Mouse (Mus musculus) midbrain, embryonic 13.5 days (tissue): Measurements from ENCODE around the gene Snx9. TPM values are rescaled to one million over a fixed set of nuclear protein-coding genes. Genes with fewer than 3 reads are reported as not detected.

Experiments
- ATAC-seq: fragments of 200-750 bp; cut with Nextera tagmentation; 2 replicates; pipeline ENCODE4 v1.8.0; 2017; ENCODE audit warnings: mild to moderate bottlenecking, moderate TSS enrichment, moderate library complexity
- H3K27ac ChIP-seq: fragments of 300-500 bp; sonication (generic); 2 replicates; pipeline ENCODE4 v1.5.1; 2015; ENCODE audit warnings: inconsistent platforms, mild to moderate bottlenecking, moderate library complexity
- H3K27me3 ChIP-seq: fragments of 300-500 bp; sonication (generic); 2 replicates; pipeline ENCODE4 v1.6.1; 2015; ENCODE audit warnings: mild to moderate bottlenecking, inconsistent platforms
- H3K36me3 ChIP-seq: fragments of 300-500 bp; sonication (generic); 2 replicates; pipeline ENCODE4 v1.6.1; 2015; ENCODE audit warnings: mild to moderate bottlenecking, inconsistent platforms
- H3K4me1 ChIP-seq: fragments of 300-500 bp; sonication (generic); replicated peaks from 2 replicates; pipeline ENCODE4 v1.6.1; 2015; ENCODE audit warnings: inconsistent platforms
- H3K4me2 ChIP-seq: fragments of 300-500 bp; sonication (generic); replicated peaks from 2 replicates; pipeline ENCODE4 v1.6.1; 2015; ENCODE audit warnings: moderate library complexity, mild to moderate bottlenecking, inconsistent platforms
- H3K4me3 ChIP-seq: fragments of 300-500 bp; sonication (generic); replicated peaks from 2 replicates; pipeline ENCODE4 v1.5.1; 2015; ENCODE audit warnings: mild to moderate bottlenecking, inconsistent platforms
- H3K9ac ChIP-seq: fragments of 300-500 bp; sonication (generic); replicated peaks from 2 replicates; pipeline ENCODE4 v1.6.1; 2015; ENCODE audit warnings: mild to moderate bottlenecking, inconsistent platforms
- H3K9me3 ChIP-seq: fragments of 300-500 bp; sonication (generic); 2 replicates; pipeline ENCODE4 v1.6.1; 2016; ENCODE audit warnings: mild to moderate bottlenecking, inconsistent platforms
- WGBS: fragments of 180-500 bp; shearing (Covaris S2); methylation state at CpG from one replicate; pipeline ENCODE4 v1.1.7; 2015; 5-methylcytosine and 5-hydroxymethylcytosine counted together
- polyA plus RNA-seq: library from polyadenylated mRNA; unstranded; fragments of >200 nt; fragmentation: Nextera tagmentation; extraction: Ambion mirVana; gene quantifications from 2 replicates; pipeline ENCODE4 v1.2.1, GENCODE M21; 2015

Snx9 gene
- polyA plus RNA-seq, 1 experiment from 2014 or later = 7.4 TPM

DNA sequence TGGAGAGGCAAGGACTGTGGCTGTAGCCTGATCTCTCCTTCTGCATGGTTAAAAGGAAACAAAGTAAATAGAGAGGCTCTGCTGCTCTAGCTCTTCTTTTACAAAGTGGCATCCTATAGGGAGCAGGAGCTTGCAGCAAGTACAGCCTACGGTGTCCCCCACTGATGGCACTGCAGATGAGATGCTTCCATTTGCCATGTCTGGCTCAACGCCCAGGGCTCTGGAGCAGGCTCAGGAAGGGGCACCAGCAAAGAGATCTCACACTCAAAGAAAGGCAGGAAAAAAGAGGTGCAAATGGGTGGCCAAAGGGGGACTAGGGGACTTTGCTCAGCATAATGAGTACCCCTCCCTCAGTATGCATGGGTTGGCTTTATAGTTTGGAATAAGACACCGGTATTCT lies 7.0 kb upstream of the Snx9 start:
- H3K27me3 ChIP-seq = no peaks in the 10 kb centered on the region
- no peak for ATAC-seq
- WGBS = 91% methylated on average over 3 of the region's 3 CpGs
- H3K27ac ChIP-seq = no peak overlapping the region
- H3K4me3 ChIP-seq = no peak overlapping the region
- H3K9me3 ChIP-seq = no peaks in the 10 kb centered on the region
- H3K36me3 ChIP-seq = no peaks in the 10 kb centered on the region
- H3K9ac ChIP-seq = no peak overlapping the region
- no peak overlapping the region for H3K4me2 ChIP-seq
- no peaks in the 10 kb centered on the region; the same call in 1 of the 2 replicates for H3K4me1 ChIP-seq

DNA sequence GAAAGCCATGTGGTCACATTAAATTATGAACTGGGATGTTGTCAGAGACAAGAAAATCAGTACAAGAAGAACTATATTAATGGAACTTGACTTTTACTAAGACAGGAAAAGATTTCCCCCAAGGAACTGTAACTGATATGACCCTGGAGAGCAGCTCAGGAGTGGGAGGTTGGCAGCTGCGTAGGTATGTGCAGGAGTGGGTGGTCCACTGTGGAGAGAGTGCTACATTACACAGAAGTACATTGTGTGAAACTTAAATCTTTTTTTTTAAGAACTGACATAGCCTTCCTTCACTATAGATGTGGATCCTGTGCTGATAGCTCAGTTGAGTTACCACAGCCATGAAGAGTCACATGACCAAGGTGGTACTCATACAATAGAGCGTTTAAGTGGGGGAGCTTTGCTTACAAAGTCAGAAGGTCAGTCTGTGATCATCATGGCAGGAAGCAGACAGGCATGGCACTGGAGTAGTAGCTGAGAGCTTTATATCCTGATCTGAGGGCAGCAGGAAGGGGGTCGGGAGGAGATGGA lies 6.3 kb upstream of the Snx9 start:
- WGBS = 95% methylated on average over 3 of the region's 3 CpGs
- H3K9ac ChIP-seq = no peak overlapping the region
- H3K27me3 ChIP-seq = no peaks in the 10 kb centered on the region
- no peaks in the 10 kb centered on the region for H3K9me3 ChIP-seq
- H3K4me3 ChIP-seq = no peak overlapping the region
- H3K4me1 ChIP-seq = no peaks in the 10 kb centered on the region; the same call in 1 of the 2 replicates
- ATAC-seq = no peak
- H3K27ac ChIP-seq = no peak overlapping the region
- no peaks in the 10 kb centered on the region for H3K36me3 ChIP-seq
- H3K4me2 ChIP-seq = no peak overlapping the region

DNA sequence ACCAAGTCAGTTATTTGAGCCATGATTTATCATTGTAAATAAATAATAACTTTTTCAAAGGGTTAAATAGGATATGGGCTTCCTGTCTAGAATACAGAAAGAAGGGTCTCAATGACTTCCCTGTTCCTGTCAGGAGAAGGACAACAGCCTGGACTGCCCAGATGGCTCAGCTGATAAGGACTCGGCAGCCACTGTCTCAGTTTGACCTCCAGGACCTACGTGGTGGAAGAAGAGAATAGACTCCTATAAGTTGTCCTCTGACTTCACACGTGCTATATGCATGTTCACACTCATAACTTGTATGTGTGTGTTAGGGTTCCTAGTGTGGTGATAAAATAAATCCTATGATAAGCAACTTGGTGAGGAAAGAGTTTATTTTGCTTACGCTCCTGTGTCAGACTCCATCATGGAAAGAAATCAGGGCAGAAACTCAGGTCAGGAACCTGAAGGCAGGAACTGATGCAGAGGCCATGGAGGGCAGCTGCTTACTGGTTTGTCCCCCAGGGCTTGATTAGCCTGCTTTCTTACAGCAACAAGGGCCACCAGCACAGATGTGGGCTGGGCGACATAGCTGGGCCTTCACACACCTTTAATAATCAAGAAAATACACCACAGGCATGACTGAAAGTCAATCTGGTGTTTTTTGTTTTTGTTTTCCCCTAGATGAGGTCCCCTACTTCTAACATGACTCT lies 1.4 kb upstream of the Snx9 start:
- no peak for ATAC-seq
- peaks cover 4% of the 10 kb centered on the region; the same call in 1 of the 2 replicates for H3K27me3 ChIP-seq
- 0 out of 2 replicates have a peak overlapping the region, but pooled peaks have one; percentile 64 for H3K4me3 ChIP-seq
- H3K9ac ChIP-seq = no peak overlapping the region
- no peak overlapping the region for H3K4me2 ChIP-seq
- 0 out of 2 replicates have a peak overlapping the region, but pooled peaks have one; percentile 39 for H3K27ac ChIP-seq
- peaks cover 18% of the 10 kb centered on the region for H3K4me1 ChIP-seq
- 84% methylated on average over 5 of the region's 5 CpGs for WGBS
- no peaks in the 10 kb centered on the region for H3K36me3 ChIP-seq
- H3K9me3 ChIP-seq = no peaks in the 10 kb centered on the region

DNA sequence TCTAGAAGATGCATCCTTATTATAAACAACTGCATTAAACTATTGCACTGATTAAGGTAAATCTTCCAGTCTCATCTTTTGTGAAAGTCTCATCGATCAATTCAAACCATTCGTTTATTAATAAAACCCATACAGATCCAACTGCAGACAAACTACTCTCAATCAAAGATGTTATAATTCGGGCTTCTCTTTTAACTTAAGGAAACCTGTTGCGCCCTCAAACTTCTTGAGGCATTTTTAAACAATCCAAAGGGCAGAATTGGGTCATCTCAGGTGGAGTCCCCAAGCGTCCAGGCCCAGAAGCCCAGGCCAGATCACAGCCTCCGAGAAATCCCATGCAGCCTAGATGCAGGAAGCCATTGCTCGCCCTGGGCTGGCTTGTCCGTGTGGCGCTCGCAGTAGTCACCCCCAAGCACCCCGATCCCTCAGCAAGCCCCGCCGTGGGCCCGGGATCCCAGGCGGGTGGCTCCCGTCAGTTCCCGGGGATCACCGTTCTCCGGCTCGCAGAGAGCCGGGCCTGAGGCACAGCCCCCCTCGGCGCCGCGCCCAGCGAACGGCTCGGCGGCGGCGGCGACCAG lies 490 bp upstream of the Snx9 start:
- H3K9me3 ChIP-seq = no peaks in the 10 kb centered on the region
- H3K9ac ChIP-seq = peak overlapping the region; percentile 81
- peak overlapping the region; percentile 90 for H3K27ac ChIP-seq
- peak overlapping the region; percentile 69 for H3K4me2 ChIP-seq
- ATAC-seq = peak; percentile 70; the same call in 1 of the 2 replicates
- H3K4me1 ChIP-seq = peaks cover 18% of the 10 kb centered on the region
- WGBS = 7% methylated on average over 29 of the region's 32 CpGs
- H3K4me3 ChIP-seq = peak overlapping the region; percentile 64
- peaks cover 4% of the 10 kb centered on the region; the same call in 1 of the 2 replicates for H3K27me3 ChIP-seq
- no peaks in the 10 kb centered on the region for H3K36me3 ChIP-seq

DNA sequence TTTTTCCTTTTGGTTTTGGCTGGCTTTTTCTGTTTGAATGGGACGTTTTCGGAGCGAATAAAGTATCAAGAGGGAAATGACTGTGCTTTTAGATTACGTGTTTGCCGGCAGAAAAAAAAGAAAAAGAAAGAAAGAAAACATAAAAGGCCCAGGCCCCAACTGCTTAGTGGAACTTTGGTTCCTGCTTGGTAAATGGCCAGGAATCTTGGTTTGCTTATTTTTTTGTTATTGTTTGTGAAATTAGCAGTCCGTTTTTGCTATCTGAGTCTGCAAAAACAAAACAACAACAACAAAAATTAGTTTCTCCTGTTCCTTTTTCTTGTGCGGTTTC lies 779 bp downstream of the Snx9 start:
- H3K4me2 ChIP-seq = peak overlapping the region; percentile 69
- ATAC-seq = no peak
- H3K9me3 ChIP-seq = no peaks in the 10 kb centered on the region
- peaks cover 18% of the 10 kb centered on the region for H3K4me1 ChIP-seq
- peak overlapping the region; percentile 81 for H3K9ac ChIP-seq
- 1% methylated on average over 7 of the region's 7 CpGs for WGBS
- H3K4me3 ChIP-seq = peak overlapping the region; percentile 64
- peak overlapping the region; percentile 90 for H3K27ac ChIP-seq
- peaks cover 4% of the 10 kb centered on the region; the same call in 1 of the 2 replicates for H3K27me3 ChIP-seq
- no peaks in the 10 kb centered on the region for H3K36me3 ChIP-seq

DNA sequence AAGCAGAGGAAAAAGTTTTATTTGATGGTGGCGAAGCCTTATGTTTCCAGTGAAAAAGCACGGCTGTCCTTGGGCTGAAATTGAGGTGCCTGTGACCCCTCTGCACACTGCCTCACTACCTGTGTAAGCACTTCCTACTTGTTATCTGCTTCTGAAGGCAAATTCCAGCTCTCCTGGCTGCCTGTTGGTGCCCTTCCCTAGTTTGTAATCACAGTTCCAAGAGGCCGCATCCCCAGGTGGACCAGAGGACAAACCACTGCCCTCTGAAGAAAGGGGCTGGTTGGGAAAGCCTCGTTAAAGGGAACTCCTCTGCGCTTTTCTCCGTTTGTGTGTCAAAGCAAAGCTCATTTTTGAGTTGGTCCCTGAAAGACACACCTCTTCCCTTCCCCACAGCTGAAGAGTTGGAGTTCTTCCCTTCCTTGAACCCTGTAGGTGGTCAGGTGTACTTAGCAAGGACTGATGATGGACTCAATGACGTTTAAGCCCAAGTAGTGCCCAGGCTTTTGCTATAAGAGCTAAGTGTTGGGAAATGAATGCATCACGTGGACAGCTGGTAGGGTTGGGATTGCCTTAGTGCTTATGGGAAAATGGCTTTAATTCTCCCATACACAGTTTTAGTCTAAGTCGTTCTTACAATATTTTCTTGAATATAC lies 2.0 kb downstream of the Snx9 start:
- H3K36me3 ChIP-seq = no peaks in the 10 kb centered on the region
- 80% methylated on average over 9 of the region's 9 CpGs for WGBS
- no peak for ATAC-seq
- no peak overlapping the region for H3K4me3 ChIP-seq
- no peak overlapping the region for H3K9ac ChIP-seq
- H3K27me3 ChIP-seq = peaks cover 4% of the 10 kb centered on the region; the same call in 1 of the 2 replicates
- H3K4me1 ChIP-seq = peaks cover 18% of the 10 kb centered on the region
- no peak overlapping the region for H3K27ac ChIP-seq
- H3K4me2 ChIP-seq = no peak overlapping the region
- H3K9me3 ChIP-seq = no peaks in the 10 kb centered on the region

DNA sequence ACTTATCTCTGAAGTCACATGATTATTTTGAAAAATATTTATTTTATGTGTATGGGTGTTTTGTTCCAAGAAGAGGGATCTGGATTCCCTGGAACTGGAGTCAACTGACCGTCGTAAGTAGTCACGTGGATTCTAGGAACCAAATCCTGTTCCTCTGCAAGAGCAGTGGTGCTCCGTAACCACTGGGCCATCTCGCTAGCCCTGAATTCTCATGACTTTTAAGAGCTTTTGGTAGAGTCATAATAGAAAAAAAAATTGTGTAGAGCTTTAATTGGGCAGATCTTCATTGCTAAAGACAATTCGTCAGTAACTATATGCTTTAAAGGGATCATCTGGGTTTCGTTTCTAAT lies 2.5 kb downstream of the Snx9 start:
- no peaks in the 10 kb centered on the region for H3K9me3 ChIP-seq
- no peak overlapping the region for H3K27ac ChIP-seq
- 92% methylated on average over 7 of the region's 7 CpGs for WGBS
- no peaks in the 10 kb centered on the region for H3K36me3 ChIP-seq
- peaks cover 4% of the 10 kb centered on the region; the same call in 1 of the 2 replicates for H3K27me3 ChIP-seq
- no peak for ATAC-seq
- no peak overlapping the region for H3K4me2 ChIP-seq
- H3K9ac ChIP-seq = no peak overlapping the region
- no peak overlapping the region for H3K4me3 ChIP-seq
- peaks cover 18% of the 10 kb centered on the region for H3K4me1 ChIP-seq

DNA sequence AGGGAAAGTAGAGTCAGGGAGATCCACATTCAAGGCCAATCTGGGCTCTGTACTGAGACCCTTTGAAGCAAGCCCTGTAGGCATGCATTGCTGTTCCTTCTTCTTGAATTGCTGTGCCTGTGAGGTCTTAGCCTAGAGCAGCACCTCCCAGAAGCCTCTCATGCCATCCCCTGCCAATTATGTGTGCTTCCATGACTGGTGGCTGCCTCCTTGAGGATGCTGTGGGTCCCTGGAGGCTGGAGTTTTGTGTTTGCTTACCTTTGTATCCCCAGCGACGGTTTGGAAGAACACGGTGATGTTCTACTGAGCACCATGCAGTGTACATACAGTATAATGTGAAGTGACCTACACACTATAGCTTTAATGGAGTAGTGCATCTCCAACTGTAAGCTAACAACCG lies 4.2 kb downstream of the Snx9 start:
- no peak overlapping the region for H3K27ac ChIP-seq
- H3K9me3 ChIP-seq = no peaks in the 10 kb centered on the region
- H3K4me3 ChIP-seq = no peak overlapping the region
- peaks cover 26% of the 10 kb centered on the region for H3K4me1 ChIP-seq
- H3K27me3 ChIP-seq = peaks cover 4% of the 10 kb centered on the region; the same call in 1 of the 2 replicates
- H3K9ac ChIP-seq = no peak overlapping the region
- 83% methylated on average over 4 of the region's 4 CpGs for WGBS
- H3K4me2 ChIP-seq = no peak overlapping the region
- no peak for ATAC-seq
- no peaks in the 10 kb centered on the region for H3K36me3 ChIP-seq

DNA sequence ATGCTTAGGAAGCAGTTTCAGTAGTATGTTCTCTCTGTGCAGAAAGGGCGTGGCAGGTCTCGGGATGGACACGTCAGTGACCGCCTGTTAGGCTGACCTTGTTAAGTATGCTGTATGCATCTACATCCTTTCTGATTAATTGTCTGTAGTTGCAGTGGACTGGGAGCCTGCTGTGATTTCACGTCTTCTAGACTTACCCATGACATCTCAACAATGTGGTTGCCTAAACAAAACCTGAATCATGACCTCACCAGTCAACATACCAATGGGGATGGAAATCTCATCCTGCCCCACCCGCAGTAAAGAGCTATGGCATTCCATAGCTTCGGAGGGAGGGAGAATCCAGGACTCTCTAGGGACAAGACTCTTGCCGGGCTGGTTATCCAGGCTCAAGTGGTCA lies 5.0 kb downstream of the Snx9 start:
- Histone ChIP-seq H3K27ac (no peak overlapping the region), H3K9me3 (no peaks in the 10 kb centered on the region), H3K9ac (no peak overlapping the region), H3K27me3 (peaks cover 4% of the 10 kb centered on the region; the same call in 1 of the 2 replicates), H3K4me1 (peaks cover 23% of the 10 kb centered on the region), H3K4me2 (no peak overlapping the region), H3K4me3 (no peak overlapping the region), H3K36me3 (no peaks in the 10 kb centered on the region)
- no peak for ATAC-seq
- 58% methylated on average over 8 of the region's 8 CpGs for WGBS

DNA sequence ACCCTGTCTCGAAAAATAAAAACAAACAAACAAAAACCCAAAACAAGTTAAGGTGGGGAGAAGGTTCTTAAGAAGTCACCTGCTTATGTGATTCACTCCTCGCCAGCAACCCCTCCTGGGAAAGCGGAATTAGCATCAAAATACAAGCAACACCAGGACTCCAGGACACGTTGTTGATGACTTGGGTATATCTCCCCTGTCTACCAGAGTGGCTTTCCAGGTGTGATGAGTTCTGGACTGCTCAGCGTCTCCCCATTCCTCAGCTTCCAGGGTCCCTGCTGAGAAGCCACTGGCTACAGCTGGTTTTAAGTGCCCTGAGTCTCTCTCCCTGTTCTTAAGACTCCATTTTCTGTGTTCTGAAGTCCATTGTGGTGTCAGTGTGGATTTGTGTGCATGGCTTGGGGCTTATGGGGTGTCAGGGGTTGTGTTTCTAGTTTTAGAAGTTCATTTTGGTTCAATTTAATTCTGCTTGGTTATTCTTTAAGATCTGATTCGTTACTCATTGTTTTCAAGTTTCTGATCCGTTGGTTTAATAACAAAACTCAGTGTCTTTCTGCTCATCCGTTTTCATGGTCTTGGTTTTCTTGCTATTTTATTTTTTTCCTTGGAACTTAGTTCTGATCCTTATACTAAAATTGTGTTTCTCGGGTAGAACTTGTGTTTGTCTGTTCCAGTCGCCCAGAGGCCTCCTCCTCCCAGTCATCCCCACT lies 7.7 kb downstream of the Snx9 start:
- ATAC-seq = no peak
- Histone ChIP-seq H3K9ac (peak overlapping the region; percentile 55), H3K9me3 (no peaks in the 10 kb centered on the region), H3K4me2 (peak overlapping the region; percentile 51), H3K4me3 (no peak overlapping the region), H3K4me1 (peaks cover 10% of the 10 kb centered on the region), H3K36me3 (no peaks in the 10 kb centered on the region), H3K27ac (peak overlapping the region; percentile 3; the same call in 1 of the 2 replicates), H3K27me3 (no peaks in the 10 kb centered on the region)
- 67% methylated on average over 10 of the region's 10 CpGs for WGBS

DNA sequence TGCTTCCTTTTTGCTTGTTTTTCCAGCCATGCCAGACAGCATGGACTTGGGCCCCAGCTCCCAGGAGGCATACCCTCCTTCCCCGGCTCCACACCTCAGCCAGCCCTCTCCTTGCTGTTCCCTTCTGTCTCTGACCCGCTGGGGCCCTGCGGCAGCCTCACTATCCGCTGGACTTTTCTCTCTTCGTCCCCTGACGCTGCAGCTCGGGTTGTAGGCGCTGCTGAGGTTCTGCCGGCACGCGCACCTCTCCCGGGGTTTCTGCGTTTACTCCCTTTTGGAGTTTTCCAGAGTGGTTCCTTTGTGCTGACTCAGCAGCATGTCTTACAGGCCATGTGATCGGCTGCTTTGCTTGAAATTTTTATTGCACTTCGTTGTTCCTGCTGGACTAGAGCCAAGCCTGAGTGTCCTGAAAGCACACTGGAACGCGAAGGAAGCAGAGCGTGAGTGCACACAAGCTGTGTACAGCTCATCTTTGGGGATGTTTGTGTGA lies 8.3 kb downstream of the Snx9 start:
- 27% methylated on average over 18 of the region's 18 CpGs for WGBS
- Histone ChIP-seq H3K36me3 (no peaks in the 10 kb centered on the region), H3K9ac (peak overlapping the region; percentile 55), H3K27me3 (no peaks in the 10 kb centered on the region), H3K9me3 (peaks cover 2% of the 10 kb centered on the region; the same call in 1 of the 2 replicates), H3K27ac (peak overlapping the region; percentile 3), H3K4me3 (peak overlapping the region; percentile 18; the same call in 1 of the 2 replicates), H3K4me2 (peak overlapping the region; percentile 51), H3K4me1 (peaks cover 10% of the 10 kb centered on the region)
- ATAC-seq = 0 out of 2 replicates have a peak, but pooled peaks have one; percentile 20
